Mouse (Mus musculus): Measurements from ENCODE around the gene Olfr410.

Gene Olfr410

GRCm38 (mm10) chr11:74337931-74338330 is at the start of gene Olfr410:
TSS of gene Olfr410 (minus strand) at chr11:74338031.
- DNase-seq (ENCODE audit: low read depth, low spot score) = no peak

DNA sequence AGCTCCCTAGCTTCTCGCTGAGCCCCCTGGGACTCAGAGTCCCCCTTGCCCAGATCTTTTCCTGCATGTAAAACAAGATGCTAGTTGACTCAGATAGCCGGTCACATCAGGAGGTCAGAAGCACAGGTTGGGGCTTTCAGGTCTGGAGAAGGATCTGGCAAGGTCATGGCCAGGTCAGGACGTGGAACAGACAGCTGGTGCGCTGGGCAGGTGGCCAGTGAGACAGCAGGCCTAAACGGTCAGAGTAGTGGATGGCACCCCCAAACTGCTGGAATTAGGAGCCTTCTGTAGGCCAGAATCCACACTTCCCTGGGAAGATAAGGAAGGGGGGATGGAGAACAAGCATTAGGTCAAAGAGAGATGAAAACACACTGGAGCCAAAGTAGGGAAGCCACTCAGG is 49.4 kb upstream of the Olfr410 start:
- no peak for DNase-seq (ENCODE audit: low read depth, low spot score)

GRCm38 (mm10) chr11:74385674-74386073 is 47.8 kb upstream of the Olfr410 start:
- DNase-seq (ENCODE audit: low read depth, low spot score) = no peak

DNA sequence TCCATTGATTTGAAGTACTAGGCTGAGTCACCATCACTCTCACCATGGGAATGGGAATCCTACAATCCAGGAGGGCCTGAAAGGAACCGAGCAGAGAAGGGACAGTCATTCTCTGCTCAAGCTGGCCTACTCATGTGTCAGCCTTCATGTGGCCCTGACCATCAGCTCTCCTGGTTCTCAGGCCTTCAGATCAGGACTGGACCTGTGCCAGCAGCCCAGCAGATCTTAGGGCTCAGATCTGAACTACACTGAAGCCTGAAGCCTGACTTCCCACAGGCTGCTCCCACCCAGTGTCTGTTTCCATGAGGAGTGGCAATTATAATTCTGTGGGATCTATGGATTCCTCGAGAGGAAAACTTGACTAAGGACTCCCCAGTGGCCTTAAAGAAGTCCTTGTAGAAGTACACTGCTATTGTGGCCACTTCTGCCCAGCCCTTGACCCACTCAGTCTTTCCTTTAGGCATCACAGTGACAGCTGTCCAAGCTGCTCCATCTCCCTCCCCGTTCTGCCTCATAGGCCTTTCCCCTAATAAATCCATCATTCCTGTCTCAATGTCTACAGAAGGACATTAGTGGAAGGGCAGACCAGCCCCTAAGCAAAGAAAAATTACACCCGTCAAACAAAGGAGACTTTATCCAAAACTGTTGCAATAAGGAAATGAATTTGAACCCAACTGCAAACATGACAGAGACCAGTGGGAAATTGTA is 41.5 kb upstream of the Olfr410 start:
- no peak for DNase-seq (ENCODE audit: low read depth, low spot score)

DNA sequence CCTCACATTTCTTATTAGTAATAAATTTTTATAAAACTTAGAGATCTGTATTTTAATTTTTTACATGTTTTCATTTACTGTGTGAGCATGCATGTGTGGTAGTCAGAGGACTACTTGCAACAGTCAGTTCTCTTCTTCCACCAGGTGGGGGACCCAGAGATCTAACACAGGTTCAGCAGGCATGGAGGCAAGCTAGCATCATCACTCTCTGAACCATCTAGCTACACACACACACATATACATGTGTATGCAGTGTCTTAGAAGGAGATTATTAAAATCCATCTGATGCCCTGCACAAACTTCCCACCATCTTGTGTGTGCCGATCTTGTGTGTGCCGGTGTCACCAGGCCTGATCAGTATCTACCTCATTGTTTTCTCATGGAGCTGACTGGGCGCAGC is 39.0 kb upstream of the Olfr410 start:
- DNase-seq (ENCODE audit: low read depth, low spot score) = peak; percentile 57

- DNase-seq (ENCODE audit: low read depth, low spot score) = peak; percentile 81
Observed at GRCm38 (mm10) chr11:74371393-74372100, 33.7 kb upstream of the Olfr410 start.

DNA sequence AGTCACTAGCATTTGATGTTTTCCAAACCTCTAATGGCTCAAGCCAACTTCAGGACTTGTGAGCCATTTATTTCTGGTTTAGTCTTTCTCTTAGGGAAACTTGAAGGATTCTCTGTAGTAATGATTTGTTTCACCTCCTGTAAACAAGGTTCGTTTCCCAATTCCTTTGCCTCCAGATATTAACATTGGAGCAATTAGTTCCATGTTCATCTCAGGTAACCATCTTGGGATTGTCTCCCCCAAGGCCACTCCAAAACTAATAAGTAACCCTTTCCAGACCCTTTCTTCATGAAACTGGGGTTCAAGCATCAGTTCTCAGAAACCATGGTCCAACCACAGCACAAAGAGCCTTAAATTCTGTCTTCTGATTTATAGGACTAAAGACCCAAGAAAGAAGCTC is 23.9 kb upstream of the Olfr410 start, which contains the start of gene Olfr412:
TSS of gene Olfr412 (plus strand) at position 301 of the 400 bp plus-strand sequence.
- DNase-seq (ENCODE audit: low read depth, low spot score) = no peak

DNA sequence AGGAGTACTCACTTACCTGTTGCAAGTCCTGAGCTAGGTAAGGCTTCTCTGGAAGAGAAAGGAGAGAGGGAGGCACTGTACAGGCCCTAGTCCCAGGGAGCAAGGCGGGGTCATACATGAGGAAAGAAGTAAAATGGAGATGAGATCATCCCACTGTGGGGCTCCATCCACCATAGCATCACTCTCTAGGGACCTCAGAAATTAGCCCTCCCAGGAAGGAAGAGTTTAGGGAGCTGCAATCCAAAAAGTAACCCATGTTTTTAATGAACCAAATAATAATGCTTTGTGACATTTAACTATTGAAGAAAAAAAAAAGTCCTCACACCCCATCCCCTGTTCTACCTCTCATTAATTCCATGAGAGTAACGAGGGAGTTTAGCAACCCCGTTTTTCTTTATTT is 14.7 kb upstream of the Olfr410 start, which contains the start of gene Olfr411:
TSS of gene Olfr411 (minus strand) at position 101 of the 400 bp plus-strand sequence.
- no peak for DNase-seq (ENCODE audit: low read depth, low spot score)

GRCm38 (mm10) chr11:74328781-74329180 is 9.1 kb downstream of the Olfr410 start:
- no peak for DNase-seq (ENCODE audit: low read depth, low spot score)

DNA sequence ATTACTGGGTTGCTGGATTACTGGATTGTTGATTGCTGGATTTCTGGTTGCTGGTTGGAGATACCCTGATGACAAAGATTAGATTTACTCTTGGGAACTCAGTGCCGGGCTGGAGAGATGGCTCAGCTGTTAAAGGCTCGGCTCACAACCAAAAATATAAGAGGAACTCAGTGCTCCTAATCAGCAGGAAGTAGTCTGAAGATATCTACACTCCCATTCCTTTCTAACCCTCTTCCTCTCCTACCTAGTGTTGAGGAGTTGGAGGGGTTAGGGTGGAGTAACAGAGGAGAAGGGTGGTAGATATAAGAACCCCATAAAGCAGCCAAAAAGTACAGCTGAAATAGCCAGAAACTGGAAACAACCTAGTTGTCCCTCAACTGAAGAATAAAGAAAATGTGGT is 11.8 kb downstream of the Olfr410 start:
- DNase-seq (ENCODE audit: low read depth, low spot score) = no peak

- no peak for DNase-seq (ENCODE audit: low read depth, low spot score)
Observed at GRCm38 (mm10) chr11:74287256-74287655, 50.6 kb downstream of the Olfr410 start.

DNA sequence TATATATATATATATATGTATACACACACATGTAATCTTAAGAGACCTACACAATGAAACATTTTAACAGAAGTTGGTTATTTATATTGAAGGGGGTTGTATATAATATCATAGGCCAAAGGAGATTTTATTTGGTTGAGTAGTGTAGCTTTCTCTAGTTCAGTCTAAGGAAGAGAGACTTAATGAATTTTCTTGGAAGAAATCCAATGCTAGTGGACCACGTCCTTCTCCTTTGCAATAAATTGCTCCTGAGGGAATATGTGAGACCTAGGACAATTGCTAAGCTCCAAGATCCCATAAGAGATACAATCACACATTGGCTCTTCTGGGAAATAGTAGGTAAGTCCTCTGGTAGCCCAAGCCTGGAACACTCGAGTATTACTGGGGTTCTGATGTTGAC is 54.4 kb downstream of the Olfr410 start, which contains the start of gene Olfr59:
TSS of gene Olfr59 (plus strand) at position 301 of the 400 bp plus-strand sequence.
- no peak for DNase-seq (ENCODE audit: low read depth, low spot score)

Data from forelimb bud, embryonic 11.5 days (tissue).